Mouse (Mus musculus): ENCODE data around the gene Xpnpep2.

- no peak for TF ChIP-seq POLR2A (IDR thresholded peaks at IDR 0.05; ENCODE audit: insufficient read length, low read depth)
- TF ChIP-seq E2F4 (IDR thresholded peaks at IDR 0.05; ENCODE audit: insufficient read depth), result no peak
- no peak for TF ChIP-seq MAX (IDR thresholded peaks at IDR 0.05; ENCODE audit: low read depth)
- TF ChIP-seq SRF (IDR thresholded peaks at IDR 0.05; ENCODE audit: control insufficient read depth, insufficient read length, low read depth), result no peak
- no peak for TF ChIP-seq POLR2AphosphoS2 (IDR thresholded peaks at IDR 0.05; ENCODE audit: insufficient read length, low read depth)
- TF ChIP-seq TCF12 (IDR thresholded peaks at IDR 0.05; ENCODE audit: insufficient read depth, poor library complexity, severe bottlenecking), result no peak
- no peak for TF ChIP-seq MYOG (IDR thresholded peaks at IDR 0.05; ENCODE audit: control insufficient read depth in 1 of 3, insufficient read depth in 1 of 3, insufficient read length in 2 of 3, low read depth in 2 of 3)
These were observed 5.3 kb upstream of the Xpnpep2 start for GRCm38 (mm10) chrX:48103256-48103655.
